Mouse (Mus musculus): Measurements from ENCODE around the gene Actl6b. TPM values are rescaled to one million over a fixed set of nuclear protein-coding genes. Genes with fewer than 3 reads are reported as not detected.

Gene Actl6b
- polyA plus RNA-seq, 1 experiment from 2014 or later, result 339 TPM

- Histone ChIP-seq H3K4me3 (peak overlapping the region; percentile 73), H3K9ac (peak overlapping the region; percentile 79), H3K27me3 (replicated peaks) (no peaks in the 10 kb centered on the region), H3K4me2 (peak overlapping the region; percentile 87), H3K36me3 (replicated peaks) (peaks cover 33% of the 10 kb centered on the region), H3K27ac (peak overlapping the region; percentile 94), H3K4me1 (peaks cover 31% of the 10 kb centered on the region), H3K9me3 (no peaks in the 10 kb centered on the region)
- ATAC-seq (replicated peaks), result peak; percentile 22
- under 1% methylated on average over 51 of the region's 51 CpGs for WGBS
Observed at GRCm38 (mm10) chr5:137531414-137532130, 21.7 kb upstream of the Actl6b start.

GRCm38 (mm10) chr5:137532131-137532807 is 21.0 kb upstream of the Actl6b start:
- Histone ChIP-seq H3K27me3 (replicated peaks) (no peaks in the 10 kb centered on the region), H3K4me1 (peaks cover 29% of the 10 kb centered on the region), H3K9ac (peak overlapping the region; percentile 79), H3K27ac (peak overlapping the region; percentile 94), H3K4me3 (peak overlapping the region; percentile 73), H3K36me3 (replicated peaks) (peaks cover 29% of the 10 kb centered on the region), H3K9me3 (no peaks in the 10 kb centered on the region), H3K4me2 (peak overlapping the region; percentile 87)
- 0 out of 2 replicates have a peak, but pooled peaks have one; percentile 3 for ATAC-seq (replicated peaks)
- WGBS, result under 1% methylated on average over 19 of the region's 19 CpGs

- Histone ChIP-seq H3K27ac (peak overlapping the region; percentile 94), H3K27me3 (replicated peaks) (no peaks in the 10 kb centered on the region), H3K9me3 (no peaks in the 10 kb centered on the region), H3K9ac (peak overlapping the region; percentile 79), H3K4me3 (peak overlapping the region; percentile 73), H3K36me3 (replicated peaks) (peaks cover 24% of the 10 kb centered on the region), H3K4me2 (peak overlapping the region; percentile 87), H3K4me1 (peaks cover 27% of the 10 kb centered on the region)
- no peak; the same call in none of the 2 replicates for ATAC-seq (replicated peaks)
- WGBS, result 0% methylated on average over 10 of the region's 12 CpGs
Observed at GRCm38 (mm10) chr5:137532808-137533116, 20.6 kb upstream of the Actl6b start.

- no peaks in the 10 kb centered on the region for H3K9me3 ChIP-seq
- WGBS, result 0% methylated on average over 40 of the region's 40 CpGs
- peak within 1 kb of the TSS; percentile 94 for H3K27ac ChIP-seq
- peaks cover 19% of the 10 kb centered on the region for H3K36me3 ChIP-seq (replicated peaks)
- no peaks in the 10 kb centered on the region for H3K27me3 ChIP-seq (replicated peaks)
- peak within 1 kb of the TSS; percentile 73 for H3K4me3 ChIP-seq
- peak within 1 kb of the TSS; percentile 87 for H3K4me2 ChIP-seq
- peak within 1 kb of the TSS; percentile 79 for H3K9ac ChIP-seq
- H3K4me1 ChIP-seq, result peaks cover 25% of the 10 kb centered on the region
- peak; percentile 55 for ATAC-seq (replicated peaks)
Observed at GRCm38 (mm10) chr5:137533117-137533827, 20.0 kb upstream of the Actl6b start, which contains the start of the genes Epo and Gnb2. Epo (minus strand) TSS chr5:137533242. Gnb2 (minus strand) TSS chr5:137533510.

GRCm38 (mm10) chr5:137534762-137535161 is 18.6 kb upstream of the Actl6b start:
- H3K27me3 ChIP-seq (replicated peaks), result no peaks in the 10 kb centered on the region
- H3K9me3 ChIP-seq, result no peaks in the 10 kb centered on the region
- no peak overlapping the region for H3K4me3 ChIP-seq
- H3K36me3 ChIP-seq (replicated peaks), result peaks cover 5% of the 10 kb centered on the region
- no peak overlapping the region for H3K27ac ChIP-seq
- H3K4me2 ChIP-seq, result no peak overlapping the region
- ATAC-seq (replicated peaks), result no peak
- no peak overlapping the region for H3K9ac ChIP-seq
- peaks cover 13% of the 10 kb centered on the region for H3K4me1 ChIP-seq
- 94% methylated on average over 3 of the region's 3 CpGs for WGBS

GRCm38 (mm10) chr5:137535318-137535717 is 18.0 kb upstream of the Actl6b start:
- no peaks in the 10 kb centered on the region for H3K9me3 ChIP-seq
- no peak overlapping the region for H3K4me2 ChIP-seq
- H3K4me1 ChIP-seq, result peaks cover 7% of the 10 kb centered on the region
- H3K36me3 ChIP-seq (replicated peaks), result no peaks in the 10 kb centered on the region
- no peaks in the 10 kb centered on the region for H3K27me3 ChIP-seq (replicated peaks)
- H3K27ac ChIP-seq, result no peak overlapping the region
- no peak overlapping the region for H3K9ac ChIP-seq
- 88% methylated on average over 9 of the region's 9 CpGs for WGBS
- no peak overlapping the region for H3K4me3 ChIP-seq
- no peak for ATAC-seq (replicated peaks)

GRCm38 (mm10) chr5:137537461-137537860 is 15.9 kb upstream of the Actl6b start:
- Histone ChIP-seq H3K36me3 (replicated peaks) (no peaks in the 10 kb centered on the region), H3K9ac (no peak overlapping the region), H3K9me3 (no peaks in the 10 kb centered on the region), H3K4me3 (no peak overlapping the region), H3K4me2 (no peak overlapping the region), H3K27me3 (replicated peaks) (no peaks in the 10 kb centered on the region), H3K4me1 (peaks cover 5% of the 10 kb centered on the region), H3K27ac (no peak overlapping the region)
- ATAC-seq (replicated peaks), result no peak
- WGBS, result 65% methylated on average over 4 of the region's 4 CpGs

GRCm38 (mm10) chr5:137539291-137539801 is 14.0 kb upstream of the Actl6b start:
- ATAC-seq (replicated peaks), result no peak
- WGBS, result 58% methylated on average over 7 of the region's 7 CpGs
- no peak overlapping the region for H3K27ac ChIP-seq

GRCm38 (mm10) chr5:137540991-137541390 is 12.3 kb upstream of the Actl6b start:
- H3K36me3 ChIP-seq (replicated peaks), result no peaks in the 10 kb centered on the region
- no peak overlapping the region for H3K4me2 ChIP-seq
- no peaks in the 10 kb centered on the region for H3K27me3 ChIP-seq (replicated peaks)
- WGBS, result 73% methylated on average over 6 of the region's 6 CpGs
- no peak overlapping the region for H3K9ac ChIP-seq
- H3K9me3 ChIP-seq, result no peaks in the 10 kb centered on the region
- H3K4me3 ChIP-seq, result no peak overlapping the region
- no peak for ATAC-seq (replicated peaks)
- H3K4me1 ChIP-seq, result no peaks in the 10 kb centered on the region
- H3K27ac ChIP-seq, result no peak overlapping the region

More at GRCm38 (mm10) chr5:137539291-137539801, 14.0 kb upstream of the Actl6b start:
- Histone ChIP-seq H3K4me1 (no peaks in the 10 kb centered on the region), H3K27me3 (replicated peaks) (no peaks in the 10 kb centered on the region), H3K4me3 (no peak overlapping the region), H3K9ac (no peak overlapping the region), H3K4me2 (no peak overlapping the region), H3K36me3 (replicated peaks) (no peaks in the 10 kb centered on the region), H3K9me3 (no peaks in the 10 kb centered on the region)

GRCm38 (mm10) chr5:137541768-137542540 is 11.4 kb upstream of the Actl6b start:
- H3K27me3 ChIP-seq (replicated peaks), result no peaks in the 10 kb centered on the region
- H3K9me3 ChIP-seq, result no peaks in the 10 kb centered on the region
- 72% methylated on average over 5 of the region's 5 CpGs for WGBS
- ATAC-seq (replicated peaks), result no peak
- H3K9ac ChIP-seq, result no peak overlapping the region
- no peaks in the 10 kb centered on the region for H3K4me1 ChIP-seq
- no peaks in the 10 kb centered on the region for H3K36me3 ChIP-seq (replicated peaks)
- no peak overlapping the region for H3K27ac ChIP-seq
- no peak overlapping the region for H3K4me3 ChIP-seq
- H3K4me2 ChIP-seq, result no peak overlapping the region

GRCm38 (mm10) chr5:137544926-137545325 is 8.4 kb upstream of the Actl6b start:
- Histone ChIP-seq H3K9ac (no peak overlapping the region), H3K9me3 (no peaks in the 10 kb centered on the region), H3K36me3 (replicated peaks) (no peaks in the 10 kb centered on the region), H3K4me3 (no peak overlapping the region), H3K4me2 (no peak overlapping the region), H3K27me3 (replicated peaks) (no peaks in the 10 kb centered on the region), H3K4me1 (no peaks in the 10 kb centered on the region), H3K27ac (no peak overlapping the region)
- 73% methylated on average over 6 of the region's 6 CpGs for WGBS
- no peak for ATAC-seq (replicated peaks)

All from midbrain, embryonic 15.5 days (tissue).